Mouse (Mus musculus) liver, embryonic 12.5 days (tissue): ENCODE measurements around the gene Zfp263. TPM values are rescaled to one million over a fixed set of nuclear protein-coding genes. Genes with fewer than 3 reads are reported as not detected.

Experiments
- ATAC-seq: fragments of 200-750 bp; cut with Nextera tagmentation; 2 replicates; pipeline ENCODE4 v1.8.0; 2017; ENCODE audit warnings: moderate number of reproducible peaks, mild to moderate bottlenecking, moderate library complexity
- H3K27ac ChIP-seq: fragments of 300-500 bp; sonication (generic); 2 replicates; pipeline ENCODE4 v1.5.1; 2016; ENCODE audit warnings: mild to moderate bottlenecking
- H3K27me3 ChIP-seq: fragments of 300-500 bp; sonication (generic); replicated peaks from 2 replicates; pipeline ENCODE4 v1.6.1; 2016; ENCODE audit warnings: mild to moderate bottlenecking, moderate library complexity
- H3K36me3 ChIP-seq: fragments of 300-500 bp; sonication (generic); 2 replicates; pipeline ENCODE4 v1.6.1; 2016; ENCODE audit warnings: mild to moderate bottlenecking, moderate library complexity
- H3K4me1 ChIP-seq: fragments of 300-500 bp; sonication (generic); 2 replicates; pipeline ENCODE4 v1.6.1; 2016
- H3K4me2 ChIP-seq: fragments of 300-500 bp; sonication (generic); 2 replicates; pipeline ENCODE4 v1.6.1; 2016; ENCODE audit warnings: mild to moderate bottlenecking, moderate library complexity
- H3K4me3 ChIP-seq: fragments of 300-500 bp; sonication (generic); 2 replicates; pipeline ENCODE4 v1.5.1; 2016; ENCODE audit warnings: mild to moderate bottlenecking, moderate library complexity
- H3K9ac ChIP-seq: fragments of 300-500 bp; sonication (generic); 2 replicates; pipeline ENCODE4 v1.6.1; 2016; ENCODE audit warnings: mild to moderate bottlenecking, moderate library complexity
- H3K9me3 ChIP-seq: fragments of 300-500 bp; sonication (generic); replicated peaks from 2 replicates; pipeline ENCODE4 v1.6.1; 2016; ENCODE audit warnings: mild to moderate bottlenecking, moderate library complexity
- WGBS: fragments of 180-500 bp; shearing (Covaris S2); methylation state at CpG from one replicate; pipeline ENCODE4 v1.1.7; 2016; ENCODE audit not compliant: insufficient replicate concordance; 5-methylcytosine and 5-hydroxymethylcytosine counted together
- polyA plus RNA-seq: library from polyadenylated mRNA; unstranded; fragments of >200 nt; fragmentation: Nextera tagmentation; extraction: Ambion mirVana; gene quantifications from 2 replicates; pipeline ENCODE4 v1.2.1, GENCODE M21; 2016

Zfp263 gene
- polyA plus RNA-seq, 1 experiment from 2014 or later = 24.7 TPM

- Histone ChIP-seq H3K36me3 (peaks cover 48% of the 10 kb centered on the region), H3K27ac (no peak overlapping the region), H3K27me3 (no peaks in the 10 kb centered on the region; the same call in 1 of the 2 replicates), H3K4me2 (peak overlapping the region; percentile 89), H3K9ac (peak overlapping the region; percentile 92), H3K4me1 (peaks cover 26% of the 10 kb centered on the region), H3K4me3 (peak overlapping the region; percentile 85), H3K9me3 (peaks cover 22% of the 10 kb centered on the region; the same call in 1 of the 2 replicates)
- 76% methylated on average over 4 of the region's 4 CpGs for WGBS
- ATAC-seq = no peak
Observed at GRCm38 (mm10) chr16:3745656-3746055, 1.8 kb downstream of the Zfp263 start.

- H3K4me1 ChIP-seq = peaks cover 19% of the 10 kb centered on the region
- H3K9ac ChIP-seq = no peak overlapping the region
- ATAC-seq = no peak
- H3K36me3 ChIP-seq = peaks cover 69% of the 10 kb centered on the region
- H3K9me3 ChIP-seq = peaks cover 22% of the 10 kb centered on the region; the same call in 1 of the 2 replicates
- no peaks in the 10 kb centered on the region for H3K27me3 ChIP-seq
- no peak overlapping the region for H3K4me2 ChIP-seq
- H3K4me3 ChIP-seq = no peak overlapping the region
- 91% methylated on average over 3 of the region's 3 CpGs for WGBS
- no peak overlapping the region for H3K27ac ChIP-seq
Observed at GRCm38 (mm10) chr16:3748976-3749375, 5.1 kb downstream of the Zfp263 start.

GRCm38 (mm10) chr16:3771603-3772002 is 27.7 kb downstream of the Zfp263 start:
- 79% methylated on average over 4 of the region's 4 CpGs for WGBS
- H3K27ac ChIP-seq = no peak overlapping the region
- H3K36me3 ChIP-seq = 0 out of 2 replicates have a peak, but pooled peaks cover 3% of the 10 kb centered on the region
- no peaks in the 10 kb centered on the region for H3K9me3 ChIP-seq
- no peak overlapping the region for H3K9ac ChIP-seq
- H3K4me3 ChIP-seq = no peak overlapping the region
- H3K4me2 ChIP-seq = no peak overlapping the region
- H3K27me3 ChIP-seq = no peaks in the 10 kb centered on the region
- ATAC-seq = no peak
- no peaks in the 10 kb centered on the region for H3K4me1 ChIP-seq

- H3K4me3 ChIP-seq = no peak overlapping the region
- H3K9ac ChIP-seq = no peak overlapping the region
- no peaks in the 10 kb centered on the region for H3K9me3 ChIP-seq
- no peak for ATAC-seq
- no peaks in the 10 kb centered on the region for H3K27me3 ChIP-seq
- 51% methylated on average over 3 of the region's 3 CpGs for WGBS
- H3K27ac ChIP-seq = no peak overlapping the region
- no peak overlapping the region for H3K4me2 ChIP-seq
- H3K36me3 ChIP-seq = no peaks in the 10 kb centered on the region
- H3K4me1 ChIP-seq = no peaks in the 10 kb centered on the region
Observed at GRCm38 (mm10) chr16:3776365-3776764, 32.5 kb downstream of the Zfp263 start.

- ATAC-seq = no peak
- Histone ChIP-seq H3K4me3 (no peak overlapping the region), H3K36me3 (no peaks in the 10 kb centered on the region), H3K9me3 (no peaks in the 10 kb centered on the region), H3K9ac (no peak overlapping the region), H3K27me3 (no peaks in the 10 kb centered on the region), H3K4me1 (no peaks in the 10 kb centered on the region), H3K27ac (no peak overlapping the region), H3K4me2 (no peak overlapping the region)
- WGBS = 56% methylated on average over 3 of the region's 3 CpGs
Observed at GRCm38 (mm10) chr16:3777986-3778385, 34.1 kb downstream of the Zfp263 start.

- H3K27ac ChIP-seq = no peak overlapping the region
- no peaks in the 10 kb centered on the region for H3K9me3 ChIP-seq
- H3K9ac ChIP-seq = no peak overlapping the region
- H3K36me3 ChIP-seq = no peaks in the 10 kb centered on the region
- no peaks in the 10 kb centered on the region for H3K4me1 ChIP-seq
- no peak overlapping the region for H3K4me3 ChIP-seq
- no peak for ATAC-seq
- H3K4me2 ChIP-seq = no peak overlapping the region
- no peaks in the 10 kb centered on the region for H3K27me3 ChIP-seq
Observed at GRCm38 (mm10) chr16:3781237-3781636, 37.3 kb downstream of the Zfp263 start.

GRCm38 (mm10) chr16:3788394-3788793 is 44.5 kb downstream of the Zfp263 start:
- H3K36me3 ChIP-seq = no peaks in the 10 kb centered on the region
- ATAC-seq = no peak
- H3K27me3 ChIP-seq = no peaks in the 10 kb centered on the region
- H3K27ac ChIP-seq = no peak overlapping the region
- no peak overlapping the region for H3K4me2 ChIP-seq
- no peak overlapping the region for H3K4me3 ChIP-seq
- no peak overlapping the region for H3K9ac ChIP-seq
- no peaks in the 10 kb centered on the region for H3K9me3 ChIP-seq
- H3K4me1 ChIP-seq = no peaks in the 10 kb centered on the region

Other genes with a start within 250 kb of the Zfp263 start
- gene Olfr161, start 153.1 kb upstream of the Zfp263 start, polyA plus RNA-seq = not detected in 2 replicates
- 0.11 TPM in 1 of 2 replicates, not detected in the other for gene Mefv, start 26.0 kb upstream of the Zfp263 start, polyA plus RNA-seq
- gene Olfr15, start 86.8 kb downstream of the Zfp263 start, polyA plus RNA-seq = not detected in 2 replicates
- 0.38 and 0.41 TPM in 2 replicates for gene Zfp174, start 103.2 kb downstream of the Zfp263 start, polyA plus RNA-seq
- gene Naa60, start 128.3 kb downstream of the Zfp263 start, polyA plus RNA-seq = 28.1 and 30.3 TPM in 2 replicates
- 3.0 and 3.2 TPM in 2 replicates for gene Zfp597, start 140.5 kb downstream of the Zfp263 start, polyA plus RNA-seq
- gene Gm20695, start 140.6 kb downstream of the Zfp263 start, polyA plus RNA-seq = 0.81 and 1.2 TPM in 2 replicates
- gene 1700037C18Rik, start 164.6 kb downstream of the Zfp263 start, polyA plus RNA-seq = 3.1 and 3.9 TPM in 2 replicates
- 12.4 and 12.5 TPM in 2 replicates for gene Cluap1, start 164.7 kb downstream of the Zfp263 start, polyA plus RNA-seq
- 0.38 and 0.55 TPM in 2 replicates for gene Nlrc3, start 232.5 kb downstream of the Zfp263 start, polyA plus RNA-seq